Comparison of ENCODE assay signal across 17 mouse cellular contexts in the genomic region with DNA sequence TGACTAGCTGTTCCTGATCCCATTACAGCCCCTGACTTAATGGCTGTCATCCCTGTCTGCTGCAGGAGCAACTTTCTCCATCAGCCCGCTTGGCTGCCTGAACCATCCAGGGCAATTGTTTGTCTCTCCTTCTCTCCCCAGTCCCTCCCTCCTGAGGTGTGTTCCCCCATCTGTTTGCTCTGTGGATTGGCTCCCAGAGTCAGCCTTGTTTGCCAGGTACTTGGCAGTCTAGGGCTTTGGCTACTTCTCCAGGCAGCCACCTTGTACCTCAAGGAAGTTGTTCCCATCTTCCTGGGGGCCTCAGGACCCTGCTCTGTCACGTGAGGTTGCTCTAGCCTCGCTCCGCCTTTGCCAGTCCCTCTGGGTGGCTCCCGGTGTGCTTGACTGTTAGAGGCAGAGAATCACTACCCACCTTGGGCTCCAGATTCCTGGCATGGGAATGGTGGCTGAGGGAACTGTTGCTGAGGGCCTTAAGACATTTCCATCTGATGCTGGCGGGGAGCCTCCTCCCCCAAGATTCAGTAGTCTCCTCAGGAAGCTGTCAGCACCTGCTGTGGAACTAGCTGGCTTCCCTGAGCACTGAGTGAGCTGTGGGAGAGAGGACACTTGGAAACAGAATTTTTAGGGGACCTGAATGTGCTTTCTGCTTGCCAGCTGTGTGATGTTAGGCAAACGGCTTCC. TPM values are rescaled to one million over a fixed set of nuclear protein-coding genes. Genes with fewer than 3 reads are reported as not detected.
DNase-seq lines count a peak whose midpoint lies in the region; ATAC-seq and TF ChIP-seq lines count a peak whose summit lies in the region.
"Had no signal": no experiment of that assay in that cellular context is flagged by ENCODE, and none has a peak within 500 bp of the region (broad histone marks: within the 10 kb centered on the region; RNA-seq: fewer than 3 reads in every experiment).

No protein-coding gene starts in this region.

- no peaks in the 10 kb centered on the region for H3K9me3 ChIP-seq in liver, embryonic 11.5 days (ENCODE audit: control insufficient read depth, low read length)
- H3K9me3 ChIP-seq: heart, embryonic 13.5 days; midbrain, embryonic 15.5 days had no signal

- intact Hi-C loops in left cerebral cortex, adult 2 months (cut with DNase I) = no loop called here

- ATAC-seq in liver, embryonic 11.5 days (replicated peaks; ENCODE audit: low FRiP score) = no peak
- ATAC-seq: hindbrain, postnatal 0 days; midbrain, embryonic 15.5 days had no signal

- no peaks in the 10 kb centered on the region for H3K36me3 ChIP-seq in liver, embryonic 11.5 days (ENCODE audit: control insufficient read depth, insufficient read depth, low read length)

- H3K4me2 ChIP-seq in liver, embryonic 11.5 days = no peak overlapping the region
- H3K4me2 ChIP-seq: heart, embryonic 13.5 days; midbrain, embryonic 15.5 days had no signal

- no peaks in the 10 kb centered on the region for H3K27me3 ChIP-seq in liver, embryonic 11.5 days (replicated peaks; ENCODE audit: control insufficient read depth, insufficient read depth, low read length)
- H3K27me3 ChIP-seq: CH12.LX; heart, embryonic 13.5 days; midbrain, embryonic 15.5 days had no signal

- WGBS in liver, embryonic 11.5 days = 60% methylated on average over 7 of the region's 7 CpGs

- no peak overlapping the region for H3K4me3 ChIP-seq in left cerebral cortex, adult 2 months
- no peak overlapping the region for H3K4me3 ChIP-seq in liver, embryonic 11.5 days (ENCODE audit: low read depth, low read length)
- H3K4me3 ChIP-seq: heart, embryonic 13.5 days; midbrain, embryonic 15.5 days had no signal

- no peak for TF ChIP-seq CTCF in left cerebral cortex, adult 2 months (IDR thresholded peaks at IDR 0.05)

- 0 out of 2 replicates have a peak overlapping the region, but pooled peaks have one; percentile 36 for H3K27ac ChIP-seq in left cerebral cortex, adult 2 months
- H3K27ac ChIP-seq in liver, embryonic 11.5 days (ENCODE audit: low read depth, low read length) = no peak overlapping the region
- H3K27ac ChIP-seq: heart, embryonic 13.5 days; hindbrain, postnatal 0 days; kidney, postnatal 0 days; liver, embryonic 14.5 days; midbrain, embryonic 15.5 days had no signal

- no peak for DNase-seq in left cerebral cortex, adult 2 months (ENCODE audit: extremely low spot score in 1 of 2, low spot score in 2 of 2)
- no peak for DNase-seq in left cerebral cortex, adult 18-20 months (ENCODE audit: low spot score in 2 of 2)
- DNase-seq in cerebellum, adult 11 months = peak; percentile 64
- DNase-seq in cerebellum, adult 9-10 months = peak; percentile 85
- DNase-seq in lung, postnatal 14 days = peak; percentile 12
- DNase-seq in liver, embryonic 11.5 days (ENCODE audit: low spot score) = no peak
- DNase-seq in urinary bladder, adult 2 months (ENCODE audit: low spot score) = no peak
- DNase-seq: adrenal gland, postnatal 25 days; layer of hippocampus, adult 9-11 months; right cerebral cortex, postnatal 4 days; thymus, postnatal 4 days had no signal

- no peaks in the 10 kb centered on the region for H3K4me1 ChIP-seq in liver, embryonic 11.5 days (replicated peaks; ENCODE audit: control insufficient read depth, insufficient read depth, low read length)

- H3K9ac ChIP-seq in liver, embryonic 11.5 days (ENCODE audit: low read depth, low read length) = no peak overlapping the region
- H3K9ac ChIP-seq: heart, embryonic 13.5 days; liver, embryonic 14.5 days; midbrain, embryonic 15.5 days had no signal

RNA-seq across cellular contexts. Expression of gene Zmat5, which starts 16.6 kb away (rescaled TPM):
- total RNA-seq in left cerebral cortex, adult 2 months (2021) = 10 to 100 TPM; 31.1 to 33.9 TPM
- 10 to 100 TPM; 25.3 to 28.5 TPM for total RNA-seq in left cerebral cortex, adult 18-20 months (2021)
- polyA plus RNA-seq in liver, embryonic 11.5 days (2014; fragmentation: Nextera tagmentation; extraction: Ambion mirVana) = 45.1 and 54.6 TPM in 2 replicates
- polyA plus RNA-seq in urinary bladder, adult 2 months (2012; rRNA removed) = 64.8 and 77.0 TPM in 2 replicates

RNA-seq across cellular contexts. Expression of gene Uqcr10, which starts 16.9 kb away (rescaled TPM):
- 100 to 1,000 TPM; 362 to 374 TPM for total RNA-seq in left cerebral cortex, adult 2 months (2021)
- 100 to 1,000 TPM; 347 to 391 TPM for total RNA-seq in left cerebral cortex, adult 18-20 months (2021)
- polyA plus RNA-seq in liver, embryonic 11.5 days (2014; fragmentation: Nextera tagmentation; extraction: Ambion mirVana) = 823 and 891 TPM in 2 replicates
- polyA plus RNA-seq in urinary bladder, adult 2 months (2012; rRNA removed) = 1,105 and 1,175 TPM in 2 replicates

RNA-seq across cellular contexts. Expression of gene Cabp7, which starts 25.5 kb away (rescaled TPM):
- total RNA-seq in left cerebral cortex, adult 2 months (2021) = 10 to 100 TPM; 15.6 to 22.7 TPM
- 10 to 100 TPM; 30.7 to 33.7 TPM for total RNA-seq in left cerebral cortex, adult 18-20 months (2021)
- polyA plus RNA-seq in liver, embryonic 11.5 days (2014; fragmentation: Nextera tagmentation; extraction: Ambion mirVana) = 0.33 TPM in 1 of 2 replicates, not detected in the other
- polyA plus RNA-seq in urinary bladder, adult 2 months (2012; rRNA removed) = 0.46 and 0.65 TPM in 2 replicates
- total RNA-seq: adrenal gland, postnatal 25 days had no signal
- polyA plus RNA-seq: heart, embryonic 13.5 days had no signal

Comparison
In these comparisons a context has a peak if more than half of its experiments do, and no peak if none do; other contexts are left out.
1. DNase-seq: peak in cerebellum, adult 11 months (single experiment), cerebellum, adult 9-10 months (single experiment) and lung, postnatal 14 days (single experiment); none in left cerebral cortex, adult 2 months (0 of 2), left cerebral cortex, adult 18-20 months (0 of 2), liver, embryonic 11.5 days (single experiment) and urinary bladder, adult 2 months (single experiment).